Mouse (Mus musculus): ENCODE measurements at regions not wholly inside any gene's neighbourhood (a gene's known extent, or its start where the extent isn't known, plus 50 kb on each side); places are given as distances from the start of the nearest gene placed in this dataset.

- no peak for DNase-seq (ENCODE audit: low spot score in 2 of 2)
Measured at GRCm38 (mm10) chr7:123059718-123060337, 63.9 kb upstream of the Tnrc6a start.

GRCm38 (mm10) chr7:123063264-123064011, 60.2 kb upstream of the Tnrc6a start:
- no peak for DNase-seq (ENCODE audit: low spot score in 2 of 2)

GRCm38 (mm10) chr7:123065951-123066351, 57.7 kb upstream of the Tnrc6a start:
- DNase-seq (ENCODE audit: low spot score in 2 of 2): peak; percentile 48 to 70

- no peak for DNase-seq (ENCODE audit: low spot score in 2 of 2)
Measured at GRCm38 (mm10) chr7:123067396-123067795, 56.3 kb upstream of the Tnrc6a start.

- no peak for DNase-seq (ENCODE audit: low spot score in 2 of 2)
Measured at GRCm38 (mm10) chr7:123068241-123068640, 55.4 kb upstream of the Tnrc6a start.

GRCm38 (mm10) chr7:123068715-123069273, 54.9 kb upstream of the Tnrc6a start:
- DNase-seq (ENCODE audit: low spot score in 2 of 2): no peak

- no peak for DNase-seq (ENCODE audit: low spot score in 2 of 2)
Measured at GRCm38 (mm10) chr7:123069280-123069679, 54.4 kb upstream of the Tnrc6a start.

GRCm38 (mm10) chr7:123070861-123071260, 52.8 kb upstream of the Tnrc6a start:
- no peak for DNase-seq (ENCODE audit: low spot score in 2 of 2)

All from frontal cortex, postnatal 25 days (tissue).